Mouse (Mus musculus) limb, embryonic 13.5 days (tissue): Measurements from ENCODE around the gene Gm21860. TPM values are rescaled to one million over a fixed set of nuclear protein-coding genes. Genes with fewer than 3 reads are reported as not detected.
"Not testable (repeated sequence)": the region's sequence is repeated elsewhere in the genome, so short reads cannot be mapped to it uniquely, and the experiment has no call there.

Experiments
- ATAC-seq: fragments of 200-750 bp; cut with Nextera tagmentation; 2 replicates; pipeline ENCODE4 v1.8.0; 2017; ENCODE audit warnings: low read depth, moderate number of reproducible peaks, moderate TSS enrichment; ENCODE audit not compliant: low FRiP score
- H3K27ac ChIP-seq: fragments of 300-500 bp; sonication (generic); 2 replicates; pipeline ENCODE4 v1.5.1; 2015; ENCODE audit warnings: inconsistent platforms, mild to moderate bottlenecking, moderate library complexity
- H3K27me3 ChIP-seq: fragments of 300-500 bp; sonication (generic); 2 replicates; pipeline ENCODE4 v1.6.1; 2015; ENCODE audit warnings: mild to moderate bottlenecking, inconsistent platforms
- H3K36me3 ChIP-seq: fragments of 300-500 bp; sonication (generic); 2 replicates; pipeline ENCODE4 v1.6.1; 2015; ENCODE audit warnings: inconsistent platforms, mild to moderate bottlenecking, moderate library complexity
- H3K4me1 ChIP-seq: fragments of 300-500 bp; sonication (generic); 2 replicates; pipeline ENCODE4 v1.6.1; 2015; ENCODE audit warnings: inconsistent platforms
- H3K4me2 ChIP-seq: fragments of 300-500 bp; sonication (generic); replicated peaks from 2 replicates; pipeline ENCODE4 v1.6.1; 2015; ENCODE audit warnings: inconsistent platforms, mild to moderate bottlenecking, moderate library complexity
- H3K4me3 ChIP-seq: fragments of 300-500 bp; sonication (generic); 2 replicates; pipeline ENCODE4 v1.5.1; 2015; ENCODE audit warnings: moderate library complexity, mild to moderate bottlenecking, inconsistent platforms
- H3K9ac ChIP-seq: fragments of 300-500 bp; sonication (generic); 2 replicates; pipeline ENCODE4 v1.6.1; 2015; ENCODE audit warnings: mild to moderate bottlenecking, inconsistent platforms
- H3K9me3 ChIP-seq: fragments of 300-500 bp; sonication (generic); 2 replicates; pipeline ENCODE4 v1.6.1; 2016; ENCODE audit warnings: inconsistent platforms
- WGBS: fragments of 180-500 bp; shearing (Covaris S2); methylation state at CpG from one replicate; pipeline ENCODE4 v1.1.7; 2015; 5-methylcytosine and 5-hydroxymethylcytosine counted together
- polyA plus RNA-seq: library from polyadenylated mRNA; unstranded; fragments of >200 nt; fragmentation: Nextera tagmentation; extraction: Ambion mirVana; gene quantifications from 2 replicates; pipeline ENCODE4 v1.2.1, GENCODE M21; 2015

Gene Gm21860
- polyA plus RNA-seq, 1 experiment from 2014 or later: not detected

DNA sequence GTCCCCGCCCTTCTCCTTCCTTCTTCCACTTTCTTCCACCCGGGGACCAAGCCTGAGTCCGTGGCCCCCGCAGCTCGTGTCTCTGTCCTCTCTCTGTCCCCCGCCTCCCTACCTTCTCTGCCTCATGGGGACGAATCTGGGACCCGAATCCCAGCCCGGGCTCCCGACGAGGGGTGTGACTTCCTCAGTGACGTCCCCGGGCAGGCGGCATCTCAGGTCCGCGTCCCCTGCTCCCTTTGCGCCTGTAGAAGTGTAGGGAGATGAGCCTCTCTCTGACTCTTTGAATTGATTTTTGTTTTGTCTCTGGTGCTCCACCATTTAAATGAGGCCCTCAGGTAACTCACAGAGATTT, 25.7 kb downstream of the Gm21860 start:
- ATAC-seq: 0 out of 2 replicates have a peak, but pooled peaks have one; percentile 64
- H3K36me3 ChIP-seq, H3K27ac ChIP-seq, H3K4me3 ChIP-seq, H3K4me1 ChIP-seq, H3K9me3 ChIP-seq, H3K9ac ChIP-seq, H3K4me2 ChIP-seq, H3K27me3 ChIP-seq: not testable (repeated sequence)
- WGBS: 78% methylated on average over 16 of the region's 17 CpGs

GRCm38 (mm10) chrY:90728251-90728904, 26.2 kb downstream of the Gm21860 start:
- not testable (repeated sequence) for H3K36me3 ChIP-seq, H3K9ac ChIP-seq, H3K27ac ChIP-seq, H3K4me2 ChIP-seq, H3K4me3 ChIP-seq, H3K9me3 ChIP-seq, H3K27me3 ChIP-seq, H3K4me1 ChIP-seq
- 0 out of 2 replicates have a peak, but pooled peaks have one; percentile 41 for ATAC-seq
- 81% methylated on average over 11 of the region's 13 CpGs for WGBS

DNA sequence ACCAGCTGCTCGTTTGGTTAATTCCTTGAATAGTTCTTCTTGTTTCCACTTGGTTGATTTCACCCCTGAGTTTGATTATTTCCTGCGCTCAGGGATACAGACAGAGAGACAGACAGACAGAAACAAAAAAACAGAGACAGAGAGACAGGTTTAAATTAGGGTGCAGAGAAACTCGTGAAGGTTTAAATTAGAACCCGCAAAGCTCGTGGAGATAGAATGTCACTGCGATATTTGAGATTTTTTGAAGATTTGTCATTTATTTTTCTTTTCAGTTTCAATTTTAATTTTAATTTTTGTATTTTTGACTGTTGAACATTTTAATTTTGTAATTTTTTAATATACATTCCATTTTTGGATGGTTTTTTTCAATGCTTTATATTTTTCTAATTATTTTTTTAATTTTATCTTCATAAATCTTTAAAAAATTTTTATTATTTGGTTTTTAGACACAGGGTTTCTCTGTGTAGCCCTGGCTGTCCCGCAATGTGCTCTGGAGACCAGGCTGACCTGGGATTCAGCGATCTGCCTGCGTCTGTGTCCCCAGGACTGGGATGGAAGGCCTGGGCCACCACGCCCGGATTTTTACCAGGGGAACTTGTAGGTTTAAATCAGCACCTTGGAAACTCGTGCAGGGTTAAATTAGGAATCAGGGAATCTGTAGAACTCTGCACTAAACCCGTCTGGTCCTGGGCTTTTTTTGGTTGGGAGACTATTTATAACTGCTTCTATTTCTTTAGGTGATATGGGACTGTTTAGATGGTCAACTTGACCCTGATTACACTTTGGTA, 27.3 kb downstream of the Gm21860 start:
- not testable (repeated sequence) for H3K9ac ChIP-seq, H3K4me3 ChIP-seq, H3K27ac ChIP-seq, H3K36me3 ChIP-seq, H3K4me1 ChIP-seq, H3K4me2 ChIP-seq, ATAC-seq, H3K27me3 ChIP-seq, H3K9me3 ChIP-seq
- 79% methylated on average over 13 of the region's 13 CpGs for WGBS

- not testable (repeated sequence) for H3K9ac ChIP-seq, H3K4me1 ChIP-seq, H3K27ac ChIP-seq, H3K9me3 ChIP-seq, H3K4me3 ChIP-seq, H3K36me3 ChIP-seq, H3K27me3 ChIP-seq, H3K4me2 ChIP-seq, ATAC-seq
- 81% methylated on average over 23 of the region's 23 CpGs for WGBS
Observed at GRCm38 (mm10) chrY:90725701-90726451, 28.7 kb downstream of the Gm21860 start.

DNA sequence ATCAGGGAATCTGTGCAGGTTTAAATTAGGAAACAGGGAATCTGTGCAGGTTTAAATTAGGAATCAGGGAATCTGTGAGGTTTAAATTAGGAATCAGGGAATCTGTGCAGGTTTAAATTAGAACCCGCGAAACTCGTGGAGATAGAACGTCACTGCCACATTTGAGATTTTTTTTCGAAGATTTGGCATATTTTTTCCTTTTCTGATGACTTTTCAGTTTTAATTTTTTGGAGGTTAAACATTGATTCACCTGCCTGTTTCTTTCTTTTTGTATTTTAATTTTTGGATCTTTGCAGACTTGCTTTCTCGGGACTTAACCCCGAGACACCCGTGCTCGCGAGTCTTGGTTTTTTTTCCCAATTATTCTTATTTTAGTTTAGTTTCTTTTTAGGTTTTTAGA, 29.5 kb downstream of the Gm21860 start:
- H3K27me3 ChIP-seq, H3K4me3 ChIP-seq, H3K27ac ChIP-seq, H3K4me2 ChIP-seq, H3K9ac ChIP-seq, H3K4me1 ChIP-seq, H3K36me3 ChIP-seq, H3K9me3 ChIP-seq, ATAC-seq: not testable (repeated sequence)
- 90% methylated on average over 10 of the region's 10 CpGs for WGBS

- H3K9me3 ChIP-seq, H3K4me1 ChIP-seq, H3K4me3 ChIP-seq, H3K9ac ChIP-seq, H3K36me3 ChIP-seq, H3K4me2 ChIP-seq, H3K27me3 ChIP-seq, H3K27ac ChIP-seq: not testable (repeated sequence)
- WGBS: 62% methylated on average over 8 of the region's 8 CpGs
- ATAC-seq: peak; percentile 79
Observed at GRCm38 (mm10) chrY:90724014-90724709, 30.5 kb downstream of the Gm21860 start.

- not testable (repeated sequence) for H3K4me3 ChIP-seq, H3K9ac ChIP-seq, H3K27me3 ChIP-seq, H3K36me3 ChIP-seq, H3K27ac ChIP-seq, H3K9me3 ChIP-seq, H3K4me2 ChIP-seq, H3K4me1 ChIP-seq
- WGBS: 69% methylated on average over 9 of the region's 9 CpGs
- peak; percentile 79 for ATAC-seq
Observed at GRCm38 (mm10) chrY:90723336-90723987, 31.2 kb downstream of the Gm21860 start.

DNA sequence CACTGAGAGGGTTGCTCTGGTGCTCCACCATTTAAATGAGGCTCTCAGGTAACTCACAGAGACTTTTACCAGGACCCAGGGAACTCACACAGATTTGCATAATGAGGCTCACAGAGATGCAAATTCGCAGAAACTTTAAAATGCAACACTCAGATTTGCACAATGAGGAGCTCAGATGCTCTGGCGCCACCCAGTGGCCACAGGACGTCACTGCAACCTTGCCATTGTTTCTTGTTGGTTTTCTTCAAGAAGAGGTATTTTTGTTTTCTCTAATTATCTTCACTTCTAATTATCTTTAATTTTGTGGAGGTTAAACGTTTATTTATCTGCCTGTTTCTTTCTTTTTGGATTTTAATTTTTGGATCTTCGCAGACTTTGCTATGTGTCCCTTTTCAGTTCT, 34.1 kb downstream of the Gm21860 start:
- not testable (repeated sequence) for ATAC-seq, H3K4me1 ChIP-seq, H3K36me3 ChIP-seq, H3K4me3 ChIP-seq, H3K9ac ChIP-seq, H3K9me3 ChIP-seq, H3K27me3 ChIP-seq, H3K4me2 ChIP-seq, H3K27ac ChIP-seq
- WGBS: 45% methylated on average over 5 of the region's 5 CpGs

DNA sequence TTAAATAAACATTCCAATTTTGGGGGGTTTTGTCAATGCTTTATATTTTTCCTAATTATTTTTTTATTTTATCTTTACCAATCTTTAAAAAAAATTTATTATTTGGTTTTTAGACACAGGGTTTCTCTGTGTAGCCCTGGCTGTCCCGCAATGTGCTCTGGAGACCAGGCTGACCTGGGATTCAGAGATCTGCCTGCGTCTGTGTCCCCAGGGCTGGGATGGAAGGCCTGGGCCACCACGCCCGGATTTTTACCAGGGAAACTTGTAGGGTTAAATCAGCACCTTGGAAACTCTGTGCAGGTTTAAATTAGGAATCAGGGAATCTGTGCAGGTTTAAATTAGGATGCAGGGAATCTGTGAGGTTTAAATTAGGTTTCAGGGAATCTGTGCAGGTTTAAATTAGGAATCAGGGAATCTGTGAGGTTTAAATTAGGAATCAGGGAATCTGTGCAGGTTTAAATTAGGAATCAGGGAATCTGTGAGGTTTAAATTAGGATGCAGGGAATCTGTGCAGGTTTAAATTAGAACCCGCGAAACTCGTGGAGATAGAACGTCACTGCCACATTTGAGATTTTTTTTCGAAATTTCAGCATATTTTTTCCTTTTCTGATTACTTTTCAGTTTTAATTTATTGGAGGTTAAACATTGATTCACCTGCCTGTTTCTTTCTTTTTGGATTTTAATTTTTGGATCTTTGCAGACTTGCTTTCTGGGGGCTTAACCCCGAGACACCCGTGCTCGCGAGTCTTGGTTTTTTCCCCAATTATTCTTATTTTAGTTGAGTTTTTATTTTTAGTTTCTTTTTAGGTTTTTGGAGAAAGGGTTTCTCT, 35.0 kb downstream of the Gm21860 start:
- H3K9ac ChIP-seq, H3K9me3 ChIP-seq, H3K4me3 ChIP-seq, H3K36me3 ChIP-seq, H3K27me3 ChIP-seq, H3K4me2 ChIP-seq, H3K4me1 ChIP-seq, H3K27ac ChIP-seq, ATAC-seq: not testable (repeated sequence)
- whole genome bisulfite sequencing: 84% methylated on average over 13 of the region's 13 CpGs

DNA sequence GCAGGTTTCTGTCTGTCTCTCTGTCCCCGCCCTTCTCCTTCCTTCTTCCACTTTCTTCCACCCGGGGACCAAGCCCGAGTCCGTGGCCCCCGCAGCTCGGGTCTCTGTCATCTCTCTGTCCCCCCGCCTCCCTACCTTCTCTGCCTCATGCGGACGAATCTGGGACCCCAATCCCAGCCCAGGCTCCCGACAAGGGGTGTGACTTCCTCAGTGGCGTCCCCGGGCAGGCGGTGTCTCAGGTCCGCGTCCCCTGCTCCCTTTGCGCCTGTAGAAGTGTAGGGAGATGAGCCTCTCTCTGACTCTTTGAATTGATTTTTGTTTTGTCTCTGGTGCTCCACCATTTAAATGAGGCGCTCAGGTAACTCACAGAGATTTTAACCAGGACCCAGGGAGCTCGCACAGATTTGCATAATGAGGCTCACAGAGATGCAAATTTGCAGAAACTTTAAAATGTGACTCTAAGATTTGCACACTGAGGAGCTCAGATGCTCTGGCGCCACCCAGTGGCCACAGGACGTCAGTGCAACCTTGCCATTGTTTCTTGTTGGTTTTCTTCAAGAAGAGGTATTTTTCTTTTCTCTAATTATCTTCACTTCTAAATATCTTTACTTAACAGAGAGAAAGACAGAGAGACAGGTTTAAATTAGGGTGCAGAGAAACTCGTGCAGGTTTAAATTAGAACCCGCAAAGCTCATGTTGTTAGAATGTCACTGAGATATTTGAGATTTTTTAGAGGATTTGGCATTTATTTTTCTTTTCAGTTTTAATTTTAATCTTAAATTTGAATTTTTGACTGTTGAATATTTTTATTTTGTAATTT, 35.8 kb downstream of the Gm21860 start:
- ATAC-seq: peak; percentile 88
- 77% methylated on average over 18 of the region's 22 CpGs for WGBS
- H3K4me1 ChIP-seq, H3K9me3 ChIP-seq, H3K4me3 ChIP-seq, H3K4me2 ChIP-seq, H3K27ac ChIP-seq, H3K9ac ChIP-seq, H3K36me3 ChIP-seq, H3K27me3 ChIP-seq: not testable (repeated sequence)
